Mouse (Mus musculus) left cerebral cortex, postnatal 14 days (tissue): ENCODE data around the gene Apoh. TPM values are rescaled to one million over a fixed set of nuclear protein-coding genes. Genes with fewer than 3 reads are reported as not detected.
A peak's percentile ranks its signal among the peaks of the same experiment; 100 is the strongest.

Experiments used
- DNase-seq, 2 experiments: peaks; one replicate each; pipeline ENCODE4 v3.0.0; 2021 to 2022; ENCODE audit warnings: low spot score in 2 of 2, mixed read lengths in 1 of 2
- intact Hi-C: fragments of 180-260 bp; cut with DNase I; formaldehyde crosslinking; loops from one replicate; pipeline ENCODE4 v1.15.1; 2025
- total RNA-seq, 2 experiments: library from RNA; stranded (reverse); gene quantifications; 2 replicates each; pipeline ENCODE4 v1.2.3; 2021

Apoh gene
- total RNA-seq, 2 experiments from 2014 or later = 0.38 to 0.40 TPM

GRCm38 (mm10) chr11:108365600-108365999 is 22.4 kb downstream of the Apoh start:
- intact Hi-C loops = no loop called here
- no peak for DNase-seq

- no peak for DNase-seq
- intact Hi-C loops = no loop called here
These were observed 23.9 kb downstream of the Apoh start for GRCm38 (mm10) chr11:108367046-108367445.

GRCm38 (mm10) chr11:108376815-108377214 is 33.7 kb downstream of the Apoh start:
- DNase-seq = no peak
- intact Hi-C loops = loop anchor here (1.0 kb wide), 1 partner anchor 352 kb away; no protein-coding TSS in a partner anchor

- intact Hi-C loops = loop anchor here (2.0 kb wide), 1 partner anchor 249 kb away; no protein-coding TSS in a partner anchor
These were observed 34.7 kb downstream of the Apoh start for GRCm38 (mm10) chr11:108377680-108378362.

GRCm38 (mm10) chr11:108378363-108378751 is 35.2 kb downstream of the Apoh start:
- intact Hi-C loops = loop anchor here (2.0 kb wide), 1 partner anchor 250 kb away; no protein-coding TSS in a partner anchor
- no peak for DNase-seq

More at GRCm38 (mm10) chr11:108377680-108378362, 34.7 kb downstream of the Apoh start:
- peak; percentile 89 to 91 for DNase-seq

GRCm38 (mm10) chr11:108382664-108383063 is 39.5 kb downstream of the Apoh start:
- no peak for DNase-seq
- intact Hi-C loops = no loop called here

- intact Hi-C loops = no loop called here
- no peak for DNase-seq
These were observed 41.9 kb downstream of the Apoh start for GRCm38 (mm10) chr11:108384920-108385665.

- DNase-seq = no peak
- intact Hi-C loops = no loop called here
These were observed 42.5 kb downstream of the Apoh start for GRCm38 (mm10) chr11:108385666-108386024.

- no peak for DNase-seq
- intact Hi-C loops = no loop called here
These were observed 51.9 kb downstream of the Apoh start for GRCm38 (mm10) chr11:108395061-108395460.

GRCm38 (mm10) chr11:108396076-108396829 is 53.1 kb downstream of the Apoh start:
- no peak for DNase-seq
- intact Hi-C loops = no loop called here

GRCm38 (mm10) chr11:108409876-108410644 is 66.9 kb downstream of the Apoh start:
- intact Hi-C loops = no loop called here
- DNase-seq = peak; percentile 23 to 68

GRCm38 (mm10) chr11:108416360-108416759 is 73.2 kb downstream of the Apoh start:
- intact Hi-C loops = loop anchor here (5.0 kb wide), 2 partner anchors 389 to 559 kb away; no protein-coding TSS in a partner anchor
- no peak for DNase-seq

GRCm38 (mm10) chr11:108418540-108418939 is 75.4 kb downstream of the Apoh start:
- DNase-seq = peak; percentile 58 to 68

GRCm38 (mm10) chr11:108419242-108419641 is 76.1 kb downstream of the Apoh start:
- intact Hi-C loops = loop anchor here (5.0 kb wide), 2 partner anchors 392 to 562 kb away; no protein-coding TSS in a partner anchor

More at GRCm38 (mm10) chr11:108418540-108418939, 75.4 kb downstream of the Apoh start:
- intact Hi-C loops = loop anchor here (5.0 kb wide), 2 partner anchors 391 to 561 kb away; no protein-coding TSS in a partner anchor

GRCm38 (mm10) chr11:108420751-108421150 is 77.6 kb downstream of the Apoh start:
- DNase-seq = no peak
- intact Hi-C loops = no loop called here

More at GRCm38 (mm10) chr11:108419242-108419641, 76.1 kb downstream of the Apoh start:
- DNase-seq = no peak

GRCm38 (mm10) chr11:108423221-108423620 is 80.1 kb downstream of the Apoh start:
- DNase-seq = no peak
- intact Hi-C loops = no loop called here

- no peak for DNase-seq
- intact Hi-C loops = no loop called here
These were observed 81.0 kb downstream of the Apoh start for GRCm38 (mm10) chr11:108424111-108424510.

- intact Hi-C loops = no loop called here
- peak; percentile 95 to 97 for DNase-seq
These were observed 81.9 kb downstream of the Apoh start, which contains the start of gene Cep112 for GRCm38 (mm10) chr11:108424889-108425591. Gene Cep112, plus strand, starts transcription at chr11:108425192.
